Mouse (Mus musculus): Measurements from ENCODE around the gene Clmn. TPM values are rescaled to one million over a fixed set of nuclear protein-coding genes. Genes with fewer than 3 reads are reported as not detected.
A peak's percentile ranks its signal among the peaks of the same experiment; 100 is the strongest.

Clmn gene
- polyA plus RNA-seq, 1 experiment = not detected

DNA sequence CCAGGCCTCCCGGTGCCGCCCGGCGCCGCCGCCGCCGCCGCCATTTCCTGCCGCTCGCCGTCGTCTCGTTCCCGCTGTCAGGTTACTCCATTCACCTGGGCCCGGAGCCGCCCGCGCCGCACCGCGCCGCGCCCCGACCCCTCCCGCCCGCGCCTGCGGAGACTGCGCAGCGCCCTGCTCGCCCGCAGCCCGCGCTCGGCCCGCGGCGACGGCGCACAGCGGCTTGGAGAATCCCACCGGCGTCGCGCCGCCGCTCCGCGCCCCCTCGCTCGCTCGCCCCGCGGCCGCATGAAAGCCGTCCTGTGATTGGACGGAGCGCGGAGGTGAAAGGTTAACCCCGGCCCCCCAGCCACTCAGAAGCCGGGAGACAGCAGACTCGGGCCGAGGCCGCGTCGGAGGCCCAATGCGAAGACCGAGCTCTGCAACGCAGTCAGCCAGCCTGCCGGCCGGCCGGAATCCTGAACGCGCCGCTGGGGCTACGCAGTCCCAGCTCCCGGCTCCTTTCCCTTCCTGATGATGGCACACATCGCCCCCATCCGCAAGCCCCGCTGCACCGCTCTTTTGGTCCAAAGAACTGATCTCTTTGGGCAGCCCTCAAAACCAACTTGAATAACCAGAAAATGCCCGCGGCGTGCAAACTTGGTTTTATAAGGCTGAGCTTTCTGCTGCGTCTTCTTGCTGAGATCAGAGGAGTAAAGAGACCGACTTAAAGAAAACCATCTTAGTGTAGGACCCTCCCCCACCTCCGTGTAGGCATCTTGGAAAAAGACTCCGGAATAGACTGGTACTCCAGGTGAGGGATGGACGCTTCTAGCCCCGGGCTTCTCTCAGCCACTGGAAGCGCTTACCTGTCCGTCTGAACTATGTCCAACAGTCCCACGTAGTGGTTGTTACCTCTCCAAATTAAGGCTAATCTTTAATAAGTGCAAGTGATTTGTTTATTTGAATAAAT is 112.8 kb downstream of the Clmn start, which contains the start of gene Dicer1:
Gene Dicer1, minus strand, starts transcription at position 139 of the 952 bp plus-strand sequence.
- under 1% methylated on average over 94 of the region's 94 CpGs for WGBS

DNA sequence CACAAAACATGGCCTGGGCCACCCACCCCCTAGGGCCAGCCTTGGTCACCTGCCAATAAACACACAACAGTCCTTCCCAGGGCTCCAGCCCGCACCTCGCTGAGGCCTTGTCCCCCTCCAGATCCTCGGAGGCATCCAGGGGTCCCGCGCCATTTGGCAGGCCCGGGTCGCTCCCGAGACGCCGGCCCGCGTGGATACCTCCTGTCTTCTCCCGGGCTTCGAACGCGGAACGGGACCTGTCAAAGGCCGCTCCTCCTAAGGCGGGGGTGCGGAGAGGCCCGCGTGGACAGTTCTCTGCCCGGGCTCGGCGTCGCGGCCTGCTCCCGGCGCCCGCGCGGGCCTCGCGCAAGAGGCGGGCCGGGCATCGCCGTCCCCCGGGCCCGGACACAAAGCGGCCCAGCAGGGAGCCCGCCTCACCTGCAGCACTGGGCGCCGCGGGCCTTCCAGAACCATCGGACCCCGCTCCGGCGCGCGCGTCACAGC is 113.5 kb downstream of the Clmn start:
- TF ChIP-seq POLR2A (IDR thresholded peaks at IDR 0.05; ENCODE audit: insufficient read depth, low read depth, low read length) (no peak), CTCF (IDR thresholded peaks at IDR 0.05; ENCODE audit: insufficient read depth, low read depth, low read length) (no peak)
- H3K27ac ChIP-seq (ENCODE audit: insufficient read depth, low read depth, low read length) = 0 out of 2 replicates have a peak overlapping the region, but pooled peaks have one; percentile 1
- WGBS = under 1% methylated on average over 52 of the region's 52 CpGs
- H3K4me3 ChIP-seq (ENCODE audit: insufficient read depth, low read depth, low read length) = peak overlapping the region; percentile 57
- peaks cover 12% of the 10 kb centered on the region for H3K4me1 ChIP-seq (ENCODE audit: control insufficient read depth, insufficient read depth, low read length)

More for the DNA sequence above, 112.8 kb downstream of the Clmn start, which contains the start of gene Dicer1:
- Histone ChIP-seq H3K27ac (ENCODE audit: insufficient read depth, low read depth, low read length) (peak within 1 kb of the TSS; percentile 66), H3K4me3 (ENCODE audit: insufficient read depth, low read depth, low read length) (peak within 1 kb of the TSS; percentile 69), H3K4me1 (ENCODE audit: control insufficient read depth, insufficient read depth, low read length) (peaks cover 12% of the 10 kb centered on the region)
- TF ChIP-seq CTCF (IDR thresholded peaks at IDR 0.05; ENCODE audit: insufficient read depth, low read depth, low read length) (no peak), POLR2A (IDR thresholded peaks at IDR 0.05; ENCODE audit: insufficient read depth, low read depth, low read length) (peak; percentile 80)

DNA sequence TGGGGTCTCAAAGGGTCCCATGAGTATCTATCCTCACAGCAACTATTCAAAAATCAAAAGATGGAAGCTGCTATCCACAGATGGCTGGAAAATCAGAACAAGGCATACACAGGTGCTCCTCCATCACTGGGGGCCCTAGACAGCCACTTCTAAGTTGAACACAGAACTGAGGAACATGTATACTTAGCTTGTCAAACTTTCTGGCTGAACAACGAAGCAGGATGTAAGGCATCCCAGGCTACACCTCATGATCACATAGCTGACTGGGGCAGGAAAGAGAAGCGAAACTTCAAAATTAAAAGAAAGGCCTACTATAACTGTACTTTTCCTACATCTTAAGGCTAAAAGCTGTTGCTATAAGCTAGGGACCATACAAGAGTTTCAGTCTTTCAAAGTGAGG is 115.9 kb downstream of the Clmn start:
- TF ChIP-seq CTCF (IDR thresholded peaks at IDR 0.05; ENCODE audit: insufficient read depth, low read depth, low read length) = no peak
- TF ChIP-seq POLR2A (IDR thresholded peaks at IDR 0.05; ENCODE audit: insufficient read depth, low read depth, low read length) = no peak
- no peak overlapping the region for H3K27ac ChIP-seq (ENCODE audit: insufficient read depth, low read depth, low read length)
- 61% methylated on average over 2 of the region's 2 CpGs for WGBS
- H3K4me1 ChIP-seq (ENCODE audit: control insufficient read depth, insufficient read depth, low read length) = peaks cover 12% of the 10 kb centered on the region
- H3K4me3 ChIP-seq (ENCODE audit: insufficient read depth, low read depth, low read length) = no peak overlapping the region

DNA sequence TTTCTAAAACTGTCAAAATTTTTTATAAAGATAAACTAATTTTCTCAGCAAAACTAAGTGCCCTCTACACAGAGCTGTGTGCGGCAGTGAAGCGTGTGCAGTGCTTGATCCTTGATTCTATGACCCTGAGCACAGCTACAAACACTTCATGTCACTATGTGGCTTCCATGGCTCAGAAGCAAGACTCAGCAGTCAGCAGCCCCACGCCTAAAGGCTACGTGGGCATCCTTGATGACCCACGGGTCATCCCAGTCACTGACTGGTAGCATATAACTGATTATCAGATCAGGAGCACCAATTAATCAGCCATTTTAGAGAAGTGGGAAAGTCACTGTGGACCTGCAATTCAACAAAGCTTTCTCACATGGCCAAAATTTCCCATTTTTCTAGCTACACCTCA is 117.6 kb downstream of the Clmn start:
- H3K4me3 ChIP-seq (ENCODE audit: insufficient read depth, low read depth, low read length) = no peak overlapping the region
- peaks cover 16% of the 10 kb centered on the region for H3K4me1 ChIP-seq (ENCODE audit: control insufficient read depth, insufficient read depth, low read length)
- TF ChIP-seq CTCF (IDR thresholded peaks at IDR 0.05; ENCODE audit: insufficient read depth, low read depth, low read length) (no peak), POLR2A (IDR thresholded peaks at IDR 0.05; ENCODE audit: insufficient read depth, low read depth, low read length) (no peak)
- H3K27ac ChIP-seq (ENCODE audit: insufficient read depth, low read depth, low read length) = no peak overlapping the region
- 95% methylated on average over 5 of the region's 5 CpGs for WGBS

DNA sequence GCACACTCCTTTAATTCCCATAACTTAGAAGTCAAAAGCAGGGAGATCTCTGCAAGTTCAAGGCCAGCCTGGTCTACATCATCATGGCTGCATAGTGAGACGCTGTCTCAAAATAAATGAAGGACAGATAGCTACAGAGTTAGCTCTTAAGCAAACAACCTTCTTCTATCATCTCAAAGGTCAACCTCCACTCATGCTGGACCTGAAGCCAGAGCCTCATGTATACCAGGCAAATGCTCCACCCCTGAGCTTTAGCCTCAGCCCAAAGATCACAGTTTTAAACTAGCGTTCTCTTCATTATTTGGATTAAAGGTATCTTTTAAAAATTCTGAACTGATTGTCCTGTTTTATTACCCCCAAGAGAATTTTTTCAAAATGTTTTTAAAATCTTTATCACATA is 118.3 kb downstream of the Clmn start:
- Histone ChIP-seq H3K27ac (ENCODE audit: insufficient read depth, low read depth, low read length) (no peak overlapping the region), H3K4me3 (ENCODE audit: insufficient read depth, low read depth, low read length) (no peak overlapping the region), H3K4me1 (ENCODE audit: control insufficient read depth, insufficient read depth, low read length) (peaks cover 16% of the 10 kb centered on the region)
- 98% methylated on average over 2 of the region's 2 CpGs for WGBS
- no peak for TF ChIP-seq CTCF (IDR thresholded peaks at IDR 0.05; ENCODE audit: insufficient read depth, low read depth, low read length)
- no peak for TF ChIP-seq POLR2A (IDR thresholded peaks at IDR 0.05; ENCODE audit: insufficient read depth, low read depth, low read length)

DNA sequence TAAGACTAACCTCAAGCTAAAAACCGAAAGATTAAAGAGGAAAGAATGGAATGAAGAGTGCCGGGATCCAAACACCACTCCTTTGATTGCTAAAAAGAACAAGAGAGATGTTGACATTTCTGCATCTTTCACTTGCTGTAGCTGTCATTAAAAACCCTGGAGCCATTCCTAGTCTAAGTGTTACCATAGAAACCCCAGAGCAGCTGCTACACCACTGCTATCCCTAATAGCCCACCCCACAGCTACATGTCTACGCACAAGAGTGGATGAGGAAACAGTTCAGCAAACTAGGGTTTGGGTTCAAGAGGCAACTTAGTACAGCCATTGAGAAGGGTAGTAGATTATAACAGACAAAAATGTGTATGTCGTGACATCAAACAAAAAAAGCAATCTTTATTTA is 121.2 kb downstream of the Clmn start:
- whole genome bisulfite sequencing = 37% methylated on average over 4 of the region's 4 CpGs
- Histone ChIP-seq H3K27ac (ENCODE audit: insufficient read depth, low read depth, low read length) (no peak overlapping the region), H3K4me3 (ENCODE audit: insufficient read depth, low read depth, low read length) (no peak overlapping the region), H3K4me1 (ENCODE audit: control insufficient read depth, insufficient read depth, low read length) (peaks cover 6% of the 10 kb centered on the region)
- TF ChIP-seq POLR2A (IDR thresholded peaks at IDR 0.05; ENCODE audit: insufficient read depth, low read depth, low read length) (no peak), CTCF (IDR thresholded peaks at IDR 0.05; ENCODE audit: insufficient read depth, low read depth, low read length) (no peak)

DNA sequence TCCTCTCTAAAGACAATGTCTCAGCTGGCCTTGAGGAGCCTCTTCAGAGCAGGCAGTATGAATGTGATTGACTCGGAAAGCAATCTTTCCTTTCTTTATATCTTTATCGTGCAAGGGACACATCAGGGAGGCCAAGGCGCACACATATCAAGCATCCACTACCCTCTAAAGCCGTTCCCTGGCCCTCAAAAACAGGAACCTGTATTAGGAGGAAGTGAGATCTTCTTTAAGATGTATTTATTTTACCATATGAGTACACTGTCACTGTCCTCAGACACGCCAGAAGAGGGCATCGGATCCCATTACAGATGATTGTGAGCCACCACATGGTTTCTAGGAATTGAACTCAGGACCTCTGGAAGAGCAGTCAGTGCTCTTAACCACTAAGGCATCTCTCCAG is 122.6 kb downstream of the Clmn start:
- no peak overlapping the region for H3K27ac ChIP-seq (ENCODE audit: insufficient read depth, low read depth, low read length)
- 88% methylated on average over 6 of the region's 6 CpGs for WGBS
- no peak for TF ChIP-seq CTCF (IDR thresholded peaks at IDR 0.05; ENCODE audit: insufficient read depth, low read depth, low read length)
- TF ChIP-seq POLR2A (IDR thresholded peaks at IDR 0.05; ENCODE audit: insufficient read depth, low read depth, low read length) = no peak
- H3K4me1 ChIP-seq (ENCODE audit: control insufficient read depth, insufficient read depth, low read length) = peaks cover 10% of the 10 kb centered on the region
- H3K4me3 ChIP-seq (ENCODE audit: insufficient read depth, low read depth, low read length) = no peak overlapping the region

DNA sequence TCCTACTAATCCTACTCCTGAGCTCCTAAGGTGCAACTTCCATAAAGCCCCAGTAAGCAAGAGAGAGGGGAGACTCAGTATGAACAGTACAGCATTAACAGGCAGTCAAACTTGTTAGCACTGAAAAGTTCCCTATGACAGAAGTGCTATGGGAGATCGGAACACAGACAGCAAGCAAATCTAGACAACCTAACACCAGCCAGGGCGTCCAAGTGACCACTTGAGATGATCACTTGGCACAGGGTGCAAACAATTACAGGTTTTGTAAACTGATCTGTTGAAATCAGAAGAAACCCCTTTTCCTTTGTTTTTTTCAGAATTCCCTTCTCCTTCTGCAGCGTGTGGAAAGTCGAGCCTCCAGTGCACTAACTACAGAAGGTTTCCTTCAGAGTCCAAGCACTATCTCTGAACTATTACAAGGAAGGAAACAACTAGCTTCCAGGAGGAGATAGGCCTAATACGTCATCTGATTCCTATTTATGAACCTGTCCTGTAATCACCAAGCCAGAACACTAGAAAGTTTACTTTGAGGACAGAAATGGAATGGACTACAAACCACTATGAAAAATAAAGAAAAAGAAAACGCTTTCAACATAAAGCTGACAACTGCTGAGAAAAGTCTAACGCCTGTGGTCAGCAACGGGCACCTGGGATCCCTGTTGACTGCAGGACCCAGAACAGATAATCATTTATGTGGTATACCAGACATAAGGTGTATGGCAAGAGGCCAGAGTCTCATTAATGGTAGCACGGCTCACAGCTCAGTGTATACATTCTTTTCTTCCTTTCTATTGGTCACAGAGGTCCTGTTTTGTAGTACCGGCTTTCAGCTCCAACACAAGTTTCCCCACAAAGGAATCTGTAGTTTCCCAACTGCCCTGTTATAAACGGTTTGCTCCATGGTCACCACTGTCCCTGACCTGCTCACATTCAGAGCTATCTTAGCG is 123.8 kb downstream of the Clmn start:
- Histone ChIP-seq H3K27ac (ENCODE audit: insufficient read depth, low read depth, low read length) (no peak overlapping the region), H3K4me3 (ENCODE audit: insufficient read depth, low read depth, low read length) (no peak overlapping the region), H3K4me1 (ENCODE audit: control insufficient read depth, insufficient read depth, low read length) (peaks cover 13% of the 10 kb centered on the region)
- TF ChIP-seq CTCF (IDR thresholded peaks at IDR 0.05; ENCODE audit: insufficient read depth, low read depth, low read length) (no peak), POLR2A (IDR thresholded peaks at IDR 0.05; ENCODE audit: insufficient read depth, low read depth, low read length) (no peak)
- 64% methylated on average over 12 of the region's 12 CpGs for WGBS

All from olfactory bulb, adult 2 months (tissue).